ENCODE assay signal across 14 mouse cellular contexts in the genomic region with DNA sequence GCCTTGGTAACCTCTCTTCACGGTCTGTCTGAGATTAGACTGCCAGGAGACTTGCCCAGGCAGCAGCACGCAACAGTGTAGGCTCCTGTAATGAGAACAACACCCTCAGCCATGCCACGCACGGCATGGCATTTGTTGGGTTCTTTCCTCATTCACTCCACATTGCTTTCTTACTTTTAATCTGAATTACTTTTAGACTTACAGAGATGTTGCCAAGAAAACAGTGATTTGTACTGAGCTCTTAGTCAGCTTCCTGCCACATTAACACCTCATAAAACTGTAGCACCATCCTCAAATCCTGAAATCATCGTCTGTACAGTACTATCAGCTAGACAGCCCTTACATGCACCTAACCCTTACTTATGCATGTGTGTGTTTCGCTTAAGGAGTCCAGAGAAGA.
"Had no signal": no experiment of that assay in that cellular context is flagged by ENCODE, and none has a peak within 500 bp of the region (broad histone marks: within the 10 kb centered on the region; RNA-seq: fewer than 3 reads in every experiment).

No protein-coding gene starts in this region.

- H3K27me3 ChIP-seq: limb, embryonic 15.5 days; neural tube, embryonic 15.5 days had no signal

- H3K27ac ChIP-seq: kidney, postnatal 0 days; limb, embryonic 15.5 days; midbrain, embryonic 10.5 days; neural tube, embryonic 15.5 days had no signal

- ATAC-seq: inflammation-experienced regulatory T-cells, adult 6 months; intestine, postnatal 0 days had no signal

- H3K9ac ChIP-seq: limb, embryonic 15.5 days; lung, embryonic 14.5 days; neural tube, embryonic 15.5 days had no signal

- H3K9me3 ChIP-seq: limb, embryonic 15.5 days; midbrain, embryonic 10.5 days; neural tube, embryonic 15.5 days had no signal

- H3K4me3 ChIP-seq: limb, embryonic 15.5 days; midbrain, embryonic 10.5 days; myocyte; neural tube, embryonic 15.5 days had no signal

- DNase-seq: kidney, adult 8-10 months; kidney, postnatal 4 days; lung, embryonic 14.5 days; lung, postnatal 10 days; lung, postnatal 4 days; midbrain, embryonic 14.5 days; thymus, postnatal 36 days had no signal

- H3K4me1 ChIP-seq: limb, embryonic 15.5 days; midbrain, embryonic 10.5 days; neural tube, embryonic 15.5 days had no signal

- H3K4me2 ChIP-seq: limb, embryonic 15.5 days; lung, embryonic 14.5 days; neural tube, embryonic 15.5 days had no signal
